Mouse (Mus musculus): ENCODE data around the gene D11Wsu47e. TPM values are rescaled to one million over a fixed set of nuclear protein-coding genes. Genes with fewer than 3 reads are reported as not detected.

Gene D11Wsu47e
- total and polyA plus RNA-seq, 3 experiments, result 4.7 to 6.4 (median 5.8) TPM

GRCm38 (mm10) chr11:113715078-113715674 is 31.0 kb downstream of the D11Wsu47e start:
- WGBS, result 77% methylated on average over 7 of the region's 7 CpGs
- Histone ChIP-seq H3K36me3 (ENCODE audit: control insufficient read depth, insufficient read depth, low read length) (no peaks in the 10 kb centered on the region), H3K79me2 (replicated peaks; ENCODE audit: control insufficient read depth, insufficient read depth, low read length) (no peaks in the 10 kb centered on the region), H3K4me3 (no peak overlapping the region), H3K27me3 (ENCODE audit: control insufficient read depth, insufficient read depth, low read length) (no peaks in the 10 kb centered on the region), H3K27ac (no peak overlapping the region), H3K9ac (ENCODE audit: low read depth, low read length) (no peak overlapping the region), H3K4me1 (ENCODE audit: control insufficient read depth, insufficient read depth, low read length) (peaks cover 5% of the 10 kb centered on the region)
- intact Hi-C loops (cut with DNase I), result no loop called here
- no peak for DNase-seq
- no peak for TF ChIP-seq EP300 (IDR thresholded peaks at IDR 0.05; ENCODE audit: insufficient read depth, low read depth, low read length)
- no peak for TF ChIP-seq POLR2A (IDR thresholded peaks at IDR 0.05; ENCODE audit: insufficient read depth, low read depth, low read length)
- no peak for TF ChIP-seq CTCF (IDR thresholded peaks at IDR 0.05)

DNA sequence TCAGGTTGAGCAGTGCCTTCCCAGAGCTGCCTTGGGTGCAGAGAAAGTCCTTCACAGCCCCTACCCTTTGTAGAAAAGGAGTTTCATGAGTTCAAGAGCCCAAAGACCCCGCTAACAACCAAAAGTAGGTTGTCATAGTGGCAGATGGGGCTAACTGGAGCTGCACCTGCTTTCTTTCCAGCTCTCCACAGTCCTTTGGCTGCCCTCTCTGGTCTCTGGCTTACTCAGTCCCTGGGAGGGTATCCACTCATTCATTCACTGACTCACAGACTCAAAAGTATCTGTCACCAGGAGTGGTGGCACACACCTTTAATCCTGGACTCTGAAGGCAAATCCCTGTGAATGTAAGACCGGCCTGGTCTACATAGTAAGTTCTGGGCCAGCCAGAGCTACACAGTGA is 31.9 kb downstream of the D11Wsu47e start:
- no peak for TF ChIP-seq POLR2A (IDR thresholded peaks at IDR 0.05; ENCODE audit: insufficient read depth, low read depth, low read length)
- intact Hi-C loops (cut with DNase I), result no loop called here
- no peak overlapping the region for H3K27ac ChIP-seq
- no peaks in the 10 kb centered on the region for H3K36me3 ChIP-seq (ENCODE audit: control insufficient read depth, insufficient read depth, low read length)
- 97% methylated on average over 2 of the region's 2 CpGs for WGBS
- H3K4me3 ChIP-seq, result no peak overlapping the region
- no peak for DNase-seq
- no peak overlapping the region for H3K9ac ChIP-seq (ENCODE audit: low read depth, low read length)
- no peaks in the 10 kb centered on the region for H3K4me1 ChIP-seq (ENCODE audit: control insufficient read depth, insufficient read depth, low read length)
- H3K27me3 ChIP-seq (ENCODE audit: control insufficient read depth, insufficient read depth, low read length), result no peaks in the 10 kb centered on the region
- H3K79me2 ChIP-seq (replicated peaks; ENCODE audit: control insufficient read depth, insufficient read depth, low read length), result no peaks in the 10 kb centered on the region

GRCm38 (mm10) chr11:113717767-113718424 is 33.7 kb downstream of the D11Wsu47e start:
- peaks cover 4% of the 10 kb centered on the region for H3K4me1 ChIP-seq (ENCODE audit: control insufficient read depth, insufficient read depth, low read length)
- no peak overlapping the region for H3K4me3 ChIP-seq
- H3K9ac ChIP-seq (ENCODE audit: low read depth, low read length), result no peak overlapping the region
- TF ChIP-seq POLR2A (IDR thresholded peaks at IDR 0.05; ENCODE audit: insufficient read depth, low read depth, low read length), result no peak
- no peak for TF ChIP-seq CTCF (IDR thresholded peaks at IDR 0.05)
- no peak for TF ChIP-seq EP300 (IDR thresholded peaks at IDR 0.05; ENCODE audit: insufficient read depth, low read depth, low read length)
- no peaks in the 10 kb centered on the region for H3K36me3 ChIP-seq (ENCODE audit: control insufficient read depth, insufficient read depth, low read length)
- no peak for DNase-seq
- H3K79me2 ChIP-seq (replicated peaks; ENCODE audit: control insufficient read depth, insufficient read depth, low read length), result no peaks in the 10 kb centered on the region
- H3K27ac ChIP-seq, result no peak overlapping the region
- WGBS, result 61% methylated on average over 16 of the region's 16 CpGs
- intact Hi-C loops (cut with DNase I), result no loop called here
- H3K27me3 ChIP-seq (ENCODE audit: control insufficient read depth, insufficient read depth, low read length), result no peaks in the 10 kb centered on the region

- 35% methylated on average over 14 of the region's 14 CpGs for WGBS
- Histone ChIP-seq H3K36me3 (ENCODE audit: control insufficient read depth, insufficient read depth, low read length) (no peaks in the 10 kb centered on the region), H3K4me3 (peak overlapping the region; percentile 14; the same call in 1 of the 2 replicates)
Measured at GRCm38 (mm10) chr11:113722405-113723090, 38.3 kb downstream of the D11Wsu47e start.

GRCm38 (mm10) chr11:113725235-113726048 is 41.2 kb downstream of the D11Wsu47e start:
- H3K36me3 ChIP-seq (ENCODE audit: control insufficient read depth, insufficient read depth, low read length), result no peaks in the 10 kb centered on the region
- H3K4me3 ChIP-seq, result no peak overlapping the region
- WGBS, result 56% methylated on average over 4 of the region's 4 CpGs
- intact Hi-C loops (cut with DNase I), result no loop called here
- peak; percentile 61 to 76 for DNase-seq
- H3K4me1 ChIP-seq (ENCODE audit: control insufficient read depth, insufficient read depth, low read length), result peaks cover 18% of the 10 kb centered on the region
- peak overlapping the region; percentile 52 for H3K27ac ChIP-seq
- H3K9ac ChIP-seq (ENCODE audit: low read depth, low read length), result no peak overlapping the region
- no peaks in the 10 kb centered on the region for H3K27me3 ChIP-seq (ENCODE audit: control insufficient read depth, insufficient read depth, low read length)
- TF ChIP-seq CTCF (IDR thresholded peaks at IDR 0.05) (no peak), POLR2A (IDR thresholded peaks at IDR 0.05; ENCODE audit: insufficient read depth, low read depth, low read length) (0 out of 2 replicates have a peak, but pooled peaks have one; percentile 6), EP300 (IDR thresholded peaks at IDR 0.05; ENCODE audit: insufficient read depth, low read depth, low read length) (0 out of 2 replicates have a peak, but pooled peaks have one; percentile 48)
- H3K79me2 ChIP-seq (replicated peaks; ENCODE audit: control insufficient read depth, insufficient read depth, low read length), result no peaks in the 10 kb centered on the region; the same call in 1 of the 2 replicates

More at GRCm38 (mm10) chr11:113722405-113723090, 38.3 kb downstream of the D11Wsu47e start:
- intact Hi-C loops (cut with DNase I), result no loop called here
- DNase-seq, result no peak
- no peaks in the 10 kb centered on the region for H3K79me2 ChIP-seq (replicated peaks; ENCODE audit: control insufficient read depth, insufficient read depth, low read length)
- TF ChIP-seq POLR2A (IDR thresholded peaks at IDR 0.05; ENCODE audit: insufficient read depth, low read depth, low read length), result no peak
- TF ChIP-seq CTCF (IDR thresholded peaks at IDR 0.05), result peak; percentile 19; the same call in 1 of the 2 replicates
- 0 out of 2 replicates have a peak, but pooled peaks have one; percentile 10 for TF ChIP-seq EP300 (IDR thresholded peaks at IDR 0.05; ENCODE audit: insufficient read depth, low read depth, low read length)
- H3K4me1 ChIP-seq (ENCODE audit: control insufficient read depth, insufficient read depth, low read length), result peaks cover 14% of the 10 kb centered on the region
- no peaks in the 10 kb centered on the region for H3K27me3 ChIP-seq (ENCODE audit: control insufficient read depth, insufficient read depth, low read length)
- H3K27ac ChIP-seq, result peak overlapping the region; percentile 58
- H3K9ac ChIP-seq (ENCODE audit: low read depth, low read length), result peak overlapping the region; percentile 21; the same call in 1 of the 2 replicates

Measured in heart, adult 2 months (tissue).